Mouse (Mus musculus) stomach, adult 2 months (tissue): ENCODE results near the gene Mdp1. TPM values are rescaled to one million over a fixed set of nuclear protein-coding genes. Genes with fewer than 3 reads are reported as not detected.

Source experiments
- polyA plus RNA-seq: library from polyadenylated mRNA; depleted of rRNA; stranded (reverse); fragments of >200 nt; gene quantifications from 2 replicates; pipeline ENCODE4 v1.2.3, GENCODE M21; 2012; rRNA removed

Gene Mdp1
- 6.8 and 7.4 TPM in 2 replicates for polyA plus RNA-seq

DNA sequence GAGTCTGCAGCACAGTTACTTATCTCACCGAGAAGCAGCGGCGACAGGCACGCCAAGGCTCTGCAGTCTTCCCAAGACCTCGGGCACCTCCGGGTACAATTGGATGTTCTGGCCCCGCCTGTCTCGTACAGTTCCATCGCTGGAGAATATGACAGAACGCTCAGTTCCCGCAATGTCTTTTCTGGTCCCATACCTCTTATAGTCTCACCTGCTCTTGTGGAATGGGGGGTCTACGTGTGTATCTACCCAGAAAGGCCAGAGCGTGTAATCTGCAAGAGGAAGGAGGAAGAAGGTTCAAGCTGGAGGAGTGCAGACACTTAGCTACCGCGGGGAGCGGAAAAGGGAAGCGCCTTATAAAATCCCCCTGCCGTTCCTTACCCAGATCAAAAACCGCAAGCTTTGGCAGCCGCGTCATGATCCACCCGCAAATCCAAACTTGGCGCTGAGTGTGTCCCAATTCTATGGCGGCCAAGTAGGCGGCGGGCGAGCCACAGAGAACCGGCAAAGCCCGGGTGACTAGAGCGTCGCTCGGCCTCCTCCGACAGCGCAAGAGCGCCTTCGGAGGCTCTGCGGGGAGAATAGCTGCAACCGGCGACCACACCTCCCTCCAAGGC, at the start of gene Mdp1:
Mdp1 (minus strand) TSS at position 549 of the 614 bp plus-strand sequence.

DNA sequence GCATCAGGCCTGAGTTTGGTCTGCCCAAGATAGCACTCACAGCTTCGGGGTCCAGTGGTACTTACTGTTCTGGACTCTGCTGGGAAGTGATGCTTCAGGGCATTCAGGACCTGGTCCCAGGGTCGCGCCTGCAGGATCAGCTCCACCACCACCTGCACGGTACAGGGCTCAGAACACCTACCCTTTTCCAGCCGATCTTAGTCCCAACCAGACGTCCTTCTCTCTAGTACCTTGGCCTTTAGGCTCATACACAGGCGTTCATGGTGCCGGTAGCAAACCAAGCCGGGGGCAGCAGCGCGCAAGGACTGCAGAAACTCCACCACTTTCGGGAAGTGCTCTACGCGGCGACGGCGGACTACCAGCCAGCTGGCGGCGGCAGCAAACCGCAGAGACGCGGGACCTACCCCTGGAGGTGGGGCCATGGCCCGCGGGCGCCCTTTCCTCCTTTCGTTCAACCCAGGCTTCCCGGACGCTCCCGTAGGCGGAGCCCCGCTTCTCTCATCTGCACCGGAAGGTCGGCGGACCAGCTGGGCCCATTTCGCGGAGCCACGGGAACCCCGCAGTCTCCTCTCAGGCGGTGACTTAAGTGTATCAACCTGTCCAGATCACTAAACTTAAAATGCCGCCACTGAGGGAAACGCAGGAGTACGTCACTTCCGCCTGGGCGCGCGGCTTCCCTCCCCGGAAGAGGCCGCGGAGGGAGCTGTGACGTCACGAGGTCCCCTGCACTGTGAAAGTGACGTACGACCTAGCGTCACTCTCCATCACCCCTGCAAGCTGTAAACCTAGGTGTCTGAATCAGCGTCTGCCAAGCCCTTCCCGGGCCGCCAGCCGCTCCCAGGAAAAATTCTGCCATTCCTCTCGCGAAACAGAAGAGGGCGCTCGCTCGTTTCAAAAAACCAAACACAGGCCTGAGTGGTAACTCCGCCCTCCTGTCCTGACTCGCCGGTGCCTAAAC, 21.1 kb upstream of the Mdp1 start, which contains the start of gene Tinf2:
Tinf2 (minus strand) TSS at position 661 of the 958 bp plus-strand sequence.

DNA sequence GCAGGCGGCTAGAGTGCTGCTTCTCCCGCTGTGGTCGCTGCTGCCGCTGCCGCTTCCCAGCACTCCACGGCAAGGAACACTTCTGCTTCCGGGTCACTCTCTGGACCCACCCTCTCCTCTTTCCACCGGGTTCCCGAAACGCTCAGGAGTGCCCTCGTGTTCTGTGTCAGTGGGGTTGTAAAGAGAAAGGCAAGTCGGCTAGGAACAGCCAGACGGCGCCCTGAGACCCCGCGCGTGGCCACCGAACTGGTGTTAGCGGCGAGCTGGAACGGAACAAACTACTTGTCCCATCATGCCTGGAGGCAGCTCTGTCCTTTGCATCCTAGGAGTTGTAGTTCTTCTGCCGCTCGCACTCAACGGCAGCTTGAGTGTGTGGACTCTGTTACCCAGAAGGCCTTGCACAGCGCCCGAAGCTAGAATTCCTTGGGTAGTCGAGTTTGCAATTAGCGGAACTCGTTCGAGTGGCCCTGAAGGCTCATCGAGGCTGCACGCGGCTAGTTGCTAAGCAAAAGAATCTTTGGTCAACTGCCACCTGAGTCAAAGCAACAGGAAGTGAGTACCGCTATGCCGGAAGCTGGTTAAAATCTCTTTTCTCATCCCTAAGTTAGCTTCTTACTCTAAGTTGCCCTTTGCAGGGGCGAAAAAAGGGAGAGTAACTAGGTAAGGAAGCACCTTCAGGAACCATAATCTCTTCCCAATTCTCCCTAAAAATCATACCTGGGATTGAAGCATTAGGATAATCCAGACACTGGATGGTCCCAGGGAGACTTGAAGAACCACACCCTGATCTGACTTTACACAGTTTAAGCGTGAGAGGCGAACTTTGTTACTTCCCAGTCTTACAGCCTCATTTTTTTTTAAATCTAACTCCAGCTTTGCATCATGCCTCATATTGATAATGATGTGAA, 11.8 kb upstream of the Mdp1 start, which contains the start of the genes Gmpr2 and Nedd8:
Gmpr2 (plus strand) TSS at position 109 of the 908 bp plus-strand sequence.
Nedd8 (minus strand) TSS at position 292 of the 908 bp plus-strand sequence.

DNA sequence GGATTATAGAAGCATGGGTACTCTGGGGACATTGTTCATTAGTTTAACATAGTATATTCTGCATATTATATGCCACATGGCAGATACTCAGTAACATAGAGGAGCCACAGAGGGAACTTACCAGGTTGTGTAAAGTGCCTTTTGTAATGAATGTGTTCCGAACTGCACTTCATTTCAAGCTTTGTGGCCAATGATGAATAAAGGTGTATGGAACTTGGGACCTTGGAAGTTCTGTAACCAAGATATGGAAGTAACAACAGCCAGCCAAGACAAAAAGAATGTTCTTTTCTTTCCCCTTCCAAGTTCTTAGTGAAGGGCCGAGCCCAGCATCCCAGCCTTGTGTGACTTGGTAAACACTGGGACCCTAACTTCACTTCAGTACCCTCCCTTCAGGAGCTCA, 10.4 kb downstream of the Mdp1 start, which contains the start of gene Tssk4:
Tssk4 (plus strand) TSS at position 301 of the 400 bp plus-strand sequence.

DNA sequence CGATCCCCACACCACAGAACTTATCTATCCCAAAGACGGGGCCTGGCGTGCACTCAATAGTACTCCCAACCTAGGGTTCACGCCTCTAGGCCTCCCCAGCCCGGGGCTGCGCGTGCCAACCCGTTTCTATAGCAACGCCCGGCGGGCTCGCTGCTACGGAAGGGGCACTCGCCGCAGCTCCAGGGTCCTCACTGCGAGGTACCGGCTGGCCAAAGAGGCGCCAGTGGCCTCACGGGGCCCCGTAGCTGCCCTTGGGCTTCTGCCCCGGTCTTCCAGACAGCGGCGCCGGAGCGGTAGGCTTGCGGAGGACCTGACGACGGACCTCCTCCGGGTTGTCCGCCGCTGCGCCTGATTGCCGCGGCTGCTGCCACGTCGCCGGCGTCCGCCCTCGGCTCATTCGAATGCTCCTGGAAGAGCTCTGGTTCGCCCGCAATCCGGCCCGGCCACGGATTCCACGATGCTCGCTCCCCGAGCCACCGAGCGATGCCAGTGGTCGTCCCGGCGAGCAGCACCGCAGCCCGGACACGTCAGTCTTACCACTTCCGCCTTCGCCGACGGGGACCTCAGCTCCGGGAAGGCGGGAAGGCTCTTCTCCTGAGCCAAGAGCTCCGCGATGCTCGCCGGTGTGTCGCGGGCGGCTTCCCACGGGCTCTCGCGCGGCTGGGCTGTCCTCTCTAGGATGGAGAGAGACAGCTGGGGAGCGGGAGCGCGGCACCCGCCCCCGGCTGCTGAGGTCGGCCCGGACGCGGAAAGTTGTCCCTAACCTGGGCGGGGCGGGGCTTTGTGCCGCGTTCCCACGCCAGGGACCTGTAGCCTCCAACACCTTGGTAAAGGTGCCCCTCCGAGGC, 17.0 kb downstream of the Mdp1 start, which contains the start of gene Tm9sf1:
Tm9sf1 (minus strand) TSS at position 747 of the 848 bp plus-strand sequence.

DNA sequence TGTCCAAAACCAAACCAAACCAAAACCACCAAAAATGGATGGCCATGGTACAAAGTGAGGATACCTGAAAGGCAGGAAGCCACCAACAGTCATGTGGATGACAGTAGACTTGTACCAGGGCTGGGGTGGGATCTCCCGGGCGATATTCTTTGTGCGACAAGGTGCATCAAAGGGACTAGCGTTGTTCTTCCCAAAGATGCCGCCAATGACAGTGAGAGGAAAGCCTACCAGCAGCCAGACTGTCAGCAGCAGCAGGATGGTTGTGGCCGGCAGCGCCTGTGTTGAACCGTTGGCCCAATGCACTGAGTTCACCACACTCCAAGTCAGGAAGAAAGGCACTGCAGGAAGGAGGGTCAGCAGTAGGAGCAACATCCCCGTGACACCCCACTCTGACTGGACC, 22.5 kb downstream of the Mdp1 start, which contains the start of gene Gm49378:
Gm49378 (minus strand) TSS at position 101 of the 400 bp plus-strand sequence.

DNA sequence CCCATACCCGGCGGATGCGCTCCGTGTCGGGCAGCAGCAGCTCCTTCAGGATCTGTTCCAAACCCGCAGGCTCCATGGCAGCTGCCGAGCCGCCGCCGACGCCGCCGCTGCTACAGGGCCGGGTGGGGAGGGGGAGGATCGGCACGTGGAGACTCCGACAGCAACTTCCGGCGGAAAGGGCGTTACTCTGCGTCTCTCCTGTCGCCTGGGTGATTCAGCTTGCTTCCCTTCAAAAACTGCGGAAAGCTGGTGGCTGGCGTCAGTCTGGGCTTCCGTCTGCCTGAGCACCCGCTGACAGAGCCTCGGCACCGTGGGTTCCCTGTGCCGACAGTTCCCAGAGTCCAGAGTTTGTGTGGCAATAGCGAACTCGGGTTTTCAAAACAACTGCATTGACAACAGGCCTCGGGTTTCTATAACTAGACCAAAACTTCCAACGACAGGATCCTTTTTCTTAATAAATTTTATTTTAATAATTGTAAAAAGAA, 24.7 kb downstream of the Mdp1 start, which contains the start of gene Ipo4:
Ipo4 (minus strand) TSS at position 435 of the 485 bp plus-strand sequence.

DNA sequence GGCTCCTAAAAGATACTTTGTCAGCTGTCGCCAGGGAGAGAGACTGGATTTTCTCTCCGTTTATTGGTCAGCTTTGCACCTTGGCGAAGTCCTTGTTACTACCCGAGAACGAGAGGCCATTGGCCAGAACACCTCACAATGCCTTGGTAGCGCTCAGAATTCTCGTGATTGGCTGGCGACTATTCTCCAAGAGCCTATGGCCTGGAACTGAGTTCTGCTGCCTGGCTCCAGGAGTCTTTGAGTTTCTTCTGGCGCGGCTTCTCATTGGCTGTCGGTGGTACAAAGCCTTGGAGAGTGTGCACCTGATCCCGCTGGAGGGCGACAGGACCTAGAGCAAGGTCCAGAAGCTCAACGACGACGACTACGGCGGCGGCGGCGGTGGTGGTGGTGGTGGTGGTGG, 42.5 kb downstream of the Mdp1 start, which contains the start of gene Rec8:
Rec8 (plus strand) TSS at position 216 of the 400 bp plus-strand sequence.

Other genes with a start within 250 kb of the Mdp1 start
- 9.0 and 9.5 TPM in 2 replicates for gene Dhrs4, start 181.8 kb downstream of the Mdp1 start, polyA plus RNA-seq
- gene Carmil3, start 169.9 kb downstream of the Mdp1 start, polyA plus RNA-seq, result 0.84 and 1.7 TPM in 2 replicates
- gene Cpne6, start 150.1 kb downstream of the Mdp1 start, polyA plus RNA-seq, result 0.02 and 0.04 TPM in 2 replicates
- gene Nrl, start 135.5 kb downstream of the Mdp1 start, polyA plus RNA-seq, result not detected in 2 replicates
- 9.6 and 12.0 TPM in 2 replicates for gene Pck2, start 120.2 kb downstream of the Mdp1 start, polyA plus RNA-seq
- 34.1 and 39.6 TPM in 2 replicates for gene Dcaf11, start 100.5 kb downstream of the Mdp1 start, polyA plus RNA-seq
- gene A730061H03Rik, start 100.1 kb downstream of the Mdp1 start, polyA plus RNA-seq, result 0.36 and 0.43 TPM in 2 replicates
- 5.4 and 7.6 TPM in 2 replicates for gene Fitm1, start 84.9 kb downstream of the Mdp1 start, polyA plus RNA-seq
- gene Psme1, start 82.4 kb downstream of the Mdp1 start, polyA plus RNA-seq, result 18.6 and 20.4 TPM in 2 replicates
- 8.2 and 12.0 TPM in 2 replicates for gene Emc9, start 75.2 kb downstream of the Mdp1 start, polyA plus RNA-seq
- gene Psme2, start 69.4 kb downstream of the Mdp1 start, polyA plus RNA-seq, result 20.5 and 26.3 TPM in 2 replicates
- 14.6 and 15.8 TPM in 2 replicates for gene Rnf31, start 68.8 kb downstream of the Mdp1 start, polyA plus RNA-seq
- gene Irf9, start 56.9 kb downstream of the Mdp1 start, polyA plus RNA-seq, result 20.0 and 20.2 TPM in 2 replicates
- 4.1 and 5.4 TPM in 2 replicates for gene Rec8, start 42.5 kb downstream of the Mdp1 start, polyA plus RNA-seq
- 31.9 and 34.9 TPM in 2 replicates for gene Ipo4, start 24.6 kb downstream of the Mdp1 start, polyA plus RNA-seq
- 8.5 and 8.6 TPM in 2 replicates for gene Gm49378, start 22.6 kb downstream of the Mdp1 start, polyA plus RNA-seq
- 55.0 and 58.0 TPM in 2 replicates for gene Tm9sf1, start 16.7 kb downstream of the Mdp1 start, polyA plus RNA-seq
- gene Tssk4, start 10.3 kb downstream of the Mdp1 start, polyA plus RNA-seq, result 0.38 and 0.49 TPM in 2 replicates
- 3.7 and 4.7 TPM in 2 replicates for gene Gmpr2, start 11.4 kb upstream of the Mdp1 start, polyA plus RNA-seq
- 167 and 187 TPM in 2 replicates for gene Nedd8, start 11.6 kb upstream of the Mdp1 start, polyA plus RNA-seq
- gene Tinf2, start 21.3 kb upstream of the Mdp1 start, polyA plus RNA-seq, result 3.1 and 4.4 TPM in 2 replicates
- gene Tgm1, start 53.4 kb upstream of the Mdp1 start, polyA plus RNA-seq, result 29.4 and 45.8 TPM in 2 replicates
- gene Rabggta, start 61.8 kb upstream of the Mdp1 start, polyA plus RNA-seq, result 24.3 and 27.3 TPM in 2 replicates
- 50.3 and 51.5 TPM in 2 replicates for gene Dhrs1, start 85.2 kb upstream of the Mdp1 start, polyA plus RNA-seq
- 5.8 and 6.9 TPM in 2 replicates for gene Nop9, start 85.2 kb upstream of the Mdp1 start, polyA plus RNA-seq
- gene Cideb, start 98.0 kb upstream of the Mdp1 start, polyA plus RNA-seq, result 16.4 and 17.4 TPM in 2 replicates
- 5.8 and 10.2 TPM in 2 replicates for gene Ltb4r2, start 100.9 kb upstream of the Mdp1 start, polyA plus RNA-seq
- gene Ltb4r1, start 105.5 kb upstream of the Mdp1 start, polyA plus RNA-seq, result 5.6 and 10.4 TPM in 2 replicates
- gene Adcy4, start 123.6 kb upstream of the Mdp1 start, polyA plus RNA-seq, result 8.0 and 9.3 TPM in 2 replicates
- gene Ripk3, start 128.4 kb upstream of the Mdp1 start, polyA plus RNA-seq, result 16.6 and 17.9 TPM in 2 replicates
- 13.1 and 15.8 TPM in 2 replicates for gene Nfatc4, start 162.6 kb upstream of the Mdp1 start, polyA plus RNA-seq
- 1.7 and 2.3 TPM in 2 replicates for gene Nynrin, start 193.5 kb upstream of the Mdp1 start, polyA plus RNA-seq
- 0.11 and 0.34 TPM in 2 replicates for gene Cbln3, start 223.9 kb upstream of the Mdp1 start, polyA plus RNA-seq
- 13.9 and 14.7 TPM in 2 replicates for gene Khnyn, start 224.4 kb upstream of the Mdp1 start, polyA plus RNA-seq
- gene Sdr39u1, start 239.8 kb upstream of the Mdp1 start, polyA plus RNA-seq, result 17.2 and 19.5 TPM in 2 replicates